8 mouse cellular contexts compared by ENCODE assay signal in genomic region chr19:10868623-10869141, GRCm38 (mm10). TPM values are rescaled to one million over a fixed set of nuclear protein-coding genes. Genes with fewer than 3 reads are reported as not detected.
DNase-seq lines count a peak whose midpoint lies in the region; ATAC-seq and TF ChIP-seq lines count a peak whose summit lies in the region.

No protein-coding gene starts in this region.

- peak overlapping the region; percentile 92 for H3K9ac ChIP-seq in heart, embryonic 14.5 days (ENCODE audit: low read length)
- H3K9ac ChIP-seq in forebrain, embryonic 15.5 days (replicated peaks): peak overlapping the region; percentile 100
- no peak overlapping the region for H3K9ac ChIP-seq in liver, embryonic 16.5 days (ENCODE audit: low read depth, low read length)

- peak overlapping the region; percentile 85 to 96 for H3K4me3 ChIP-seq in heart, embryonic 14.5 days (ENCODE audit: control insufficient read depth in 1 of 2, insufficient read depth in 1 of 2, low read depth in 1 of 2, low read length in 2 of 2)
- H3K4me3 ChIP-seq in bone marrow macrophage, adult 2 months (ENCODE audit: insufficient read depth, low read length): peak overlapping the region; percentile 60
- peak overlapping the region; percentile 97 for H3K4me3 ChIP-seq in forebrain, embryonic 15.5 days
- peak overlapping the region; percentile 55 for H3K4me3 ChIP-seq in liver, embryonic 16.5 days (ENCODE audit: low read depth, low read length)

- TF ChIP-seq POLR2A in bone marrow macrophage, adult 2 months (IDR thresholded peaks at IDR 0.05; ENCODE audit: borderline replicate concordance, low read depth, low read length): no peak

- no peaks in the 10 kb centered on the region for H3K9me3 ChIP-seq in heart, embryonic 14.5 days (ENCODE audit: control insufficient read depth, low read length)
- H3K9me3 ChIP-seq in forebrain, embryonic 15.5 days: no peaks in the 10 kb centered on the region
- no peaks in the 10 kb centered on the region for H3K9me3 ChIP-seq in liver, embryonic 16.5 days (replicated peaks; ENCODE audit: control insufficient read depth, low read length)

- peaks cover 61% of the 10 kb centered on the region for H3K36me3 ChIP-seq in heart, embryonic 14.5 days (ENCODE audit: control insufficient read depth, insufficient read depth, low read length)
- peaks cover 49% of the 10 kb centered on the region for H3K36me3 ChIP-seq in forebrain, embryonic 15.5 days
- H3K36me3 ChIP-seq in liver, embryonic 16.5 days (ENCODE audit: control insufficient read depth, insufficient read depth): peaks cover 2% of the 10 kb centered on the region; the same call in 1 of the 2 replicates

- no peak for DNase-seq in heart, postnatal 14 days
- no peak for DNase-seq in right cerebral cortex, postnatal 25 days

- ATAC-seq in heart, embryonic 14.5 days (ENCODE audit: insufficient number of reproducible peaks, insufficient read depth, low FRiP score, low read depth): peak; percentile 9; the same call in 1 of the 2 replicates
- ATAC-seq in forebrain, embryonic 15.5 days (replicated peaks): peak; percentile 36; the same call in 1 of the 2 replicates
- no peak for ATAC-seq in liver, embryonic 16.5 days (ENCODE audit: low read depth)
- no peak for ATAC-seq in CD4-positive, CD25-positive, alpha-beta regulatory T cell, adult 4 months
- no peak for ATAC-seq in inflammation-experienced regulatory T-cells, adult 6 months

- no peaks in the 10 kb centered on the region for H3K27me3 ChIP-seq in heart, embryonic 14.5 days (ENCODE audit: control insufficient read depth, insufficient read depth, low read length)
- no peaks in the 10 kb centered on the region for H3K27me3 ChIP-seq in forebrain, embryonic 15.5 days
- peaks cover 15% of the 10 kb centered on the region for H3K27me3 ChIP-seq in liver, embryonic 16.5 days (ENCODE audit: control insufficient read depth, insufficient read depth, low read depth, low read length)

- H3K4me1 ChIP-seq in heart, embryonic 14.5 days (ENCODE audit: control insufficient read depth in 2 of 2, insufficient read depth in 2 of 2, low read length in 2 of 2): peaks cover 9 to 19% of the 10 kb centered on the region in 2 experiments
- peaks cover 11% of the 10 kb centered on the region for H3K4me1 ChIP-seq in bone marrow macrophage, adult 2 months (ENCODE audit: control insufficient read depth, insufficient read depth, low read length)
- peaks cover 28% of the 10 kb centered on the region for H3K4me1 ChIP-seq in forebrain, embryonic 15.5 days
- H3K4me1 ChIP-seq in liver, embryonic 16.5 days (ENCODE audit: control insufficient read depth, low read depth, low read length): peaks cover 3% of the 10 kb centered on the region; the same call in 1 of the 2 replicates

- WGBS in heart, embryonic 14.5 days: 0% methylated on average over 17 of the region's 17 CpGs
- under 1% methylated on average over 17 of the region's 17 CpGs for WGBS in forebrain, embryonic 15.5 days
- WGBS in liver, embryonic 16.5 days (ENCODE audit: insufficient replicate concordance): 2% methylated on average over 17 of the region's 17 CpGs

- peak overlapping the region; percentile 83 for H3K4me2 ChIP-seq in heart, embryonic 14.5 days (ENCODE audit: low read length)
- peak overlapping the region; percentile 85 for H3K4me2 ChIP-seq in forebrain, embryonic 15.5 days (replicated peaks)
- peak overlapping the region; percentile 63; the same call in 1 of the 2 replicates for H3K4me2 ChIP-seq in liver, embryonic 16.5 days (ENCODE audit: low read depth, low read length)

- intact Hi-C loops in heart, postnatal 14 days (cut with DNase I): loop anchor here (2.0 kb wide), 1 partner anchor 22 kb away; no protein-coding TSS in a partner anchor

- TF ChIP-seq CTCF in bone marrow macrophage, adult 2 months (IDR thresholded peaks at IDR 0.05; ENCODE audit: low read depth, low read length): no peak

- peak overlapping the region in 1 of 2 experiments; percentile 64; a peak in 1 of 4 replicates for H3K27ac ChIP-seq in heart, embryonic 14.5 days (replicated peaks in 1 of 2; ENCODE audit: control insufficient read depth in 1 of 2, insufficient read depth in 1 of 2, low read depth in 2 of 2, low read length in 2 of 2)
- H3K27ac ChIP-seq in bone marrow macrophage, adult 2 months (ENCODE audit: insufficient read depth, low read depth, low read length): no peak overlapping the region
- peak overlapping the region; percentile 96 for H3K27ac ChIP-seq in forebrain, embryonic 15.5 days (replicated peaks)
- no peak overlapping the region for H3K27ac ChIP-seq in liver, embryonic 16.5 days (ENCODE audit: low read length)

RNA-seq across cellular contexts. Expression of gene Tmem132a, which starts 1.1 kb away (rescaled TPM):
- polyA plus RNA-seq in heart, embryonic 14.5 days (2014; fragmentation: Nextera tagmentation; extraction: Ambion mirVana): 31.6 and 37.0 TPM in 2 replicates
- 10 to 100 TPM; 18.6 to 23.6 TPM for total RNA-seq in heart, postnatal 14 days (2021)
- polyA plus RNA-seq in bone marrow macrophage, adult 2 months (2012; ENCODE audit: insufficient read depth, insufficient read length, missing spikeins): 2.1 and 3.1 TPM in 2 replicates
- 166 and 173 TPM in 2 replicates for polyA plus RNA-seq in forebrain, embryonic 15.5 days (2015; fragmentation: Nextera tagmentation; extraction: Ambion mirVana)
- polyA plus RNA-seq in liver, embryonic 16.5 days (2015; fragmentation: Nextera tagmentation; extraction: Ambion mirVana): 2.7 and 3.1 TPM in 2 replicates
- under 1 TPM in 1 of 2 experiments, not detected in 1; 0.39 TPM for polyA plus RNA-seq in CD4-positive, CD25-positive, alpha-beta regulatory T cell, adult 4 months (2017; shearing (Covaris generic))
- polyA plus RNA-seq in inflammation-experienced regulatory T-cells, adult 6 months (2017; shearing (Covaris generic)): 1 to 10 TPM in 1 of 3 experiments, under 1 TPM in 1, not detected in 1; 0.86 to 1.0 TPM

RNA-seq across cellular contexts. Expression of gene Tmem109, which starts 13.1 kb away (rescaled TPM):
- 92.4 and 94.5 TPM in 2 replicates for polyA plus RNA-seq in heart, embryonic 14.5 days (2014; fragmentation: Nextera tagmentation; extraction: Ambion mirVana)
- total RNA-seq in heart, postnatal 14 days (2021): 10 to 100 TPM; 80.3 to 85.0 TPM
- polyA plus RNA-seq in bone marrow macrophage, adult 2 months (2012; ENCODE audit: insufficient read depth, insufficient read length, missing spikeins): 75.4 and 80.6 TPM in 2 replicates
- polyA plus RNA-seq in forebrain, embryonic 15.5 days (2015; fragmentation: Nextera tagmentation; extraction: Ambion mirVana): 39.9 and 40.2 TPM in 2 replicates
- 16.9 and 20.0 TPM in 2 replicates for polyA plus RNA-seq in liver, embryonic 16.5 days (2015; fragmentation: Nextera tagmentation; extraction: Ambion mirVana)
- polyA plus RNA-seq in CD4-positive, CD25-positive, alpha-beta regulatory T cell, adult 4 months (2017; shearing (Covaris generic)): 10 to 100 TPM; 57.5 to 82.3 TPM
- polyA plus RNA-seq in inflammation-experienced regulatory T-cells, adult 6 months (2017; shearing (Covaris generic)): 10 to 100 TPM; 55.3 to 75.6 (median 64.7) TPM

RNA-seq across cellular contexts. Expression of gene Prpf19, which starts 26.3 kb away (rescaled TPM):
- polyA plus RNA-seq in heart, embryonic 14.5 days (2014; fragmentation: Nextera tagmentation; extraction: Ambion mirVana): 32.0 and 35.3 TPM in 2 replicates
- total RNA-seq in heart, postnatal 14 days (2021): 100 to 1,000 TPM; 184 to 192 TPM
- 41.4 and 51.6 TPM in 2 replicates for polyA plus RNA-seq in bone marrow macrophage, adult 2 months (2012; ENCODE audit: insufficient read depth, insufficient read length, missing spikeins)
- polyA plus RNA-seq in forebrain, embryonic 15.5 days (2015; fragmentation: Nextera tagmentation; extraction: Ambion mirVana): 42.2 and 52.4 TPM in 2 replicates
- 11.7 and 12.2 TPM in 2 replicates for polyA plus RNA-seq in liver, embryonic 16.5 days (2015; fragmentation: Nextera tagmentation; extraction: Ambion mirVana)
- 10 to 100 TPM; 10.4 to 24.8 TPM for polyA plus RNA-seq in CD4-positive, CD25-positive, alpha-beta regulatory T cell, adult 4 months (2017; shearing (Covaris generic))
- polyA plus RNA-seq in inflammation-experienced regulatory T-cells, adult 6 months (2017; shearing (Covaris generic)): 10 to 100 TPM in 2 of 3 experiments, 1 to 10 TPM in 1; 6.2 to 26.0 (median 20.2) TPM

RNA-seq across cellular contexts. Expression of gene Slc15a3, which starts 29.2 kb away (rescaled TPM):
- polyA plus RNA-seq in heart, embryonic 14.5 days (2014; fragmentation: Nextera tagmentation; extraction: Ambion mirVana): 0.46 and 0.66 TPM in 2 replicates
- total RNA-seq in heart, postnatal 14 days (2021): 1 to 10 TPM; 2.6 to 2.9 TPM
- polyA plus RNA-seq in bone marrow macrophage, adult 2 months (2012; ENCODE audit: insufficient read depth, insufficient read length, missing spikeins): 93.7 and 94.6 TPM in 2 replicates
- polyA plus RNA-seq in forebrain, embryonic 15.5 days (2015; fragmentation: Nextera tagmentation; extraction: Ambion mirVana): 0.39 and 0.42 TPM in 2 replicates
- 1.5 and 1.8 TPM in 2 replicates for polyA plus RNA-seq in liver, embryonic 16.5 days (2015; fragmentation: Nextera tagmentation; extraction: Ambion mirVana)
- polyA plus RNA-seq in CD4-positive, CD25-positive, alpha-beta regulatory T cell, adult 4 months (2017; shearing (Covaris generic)): 1 to 10 TPM; 2.0 to 4.2 TPM
- polyA plus RNA-seq in inflammation-experienced regulatory T-cells, adult 6 months (2017; shearing (Covaris generic)): 10 to 100 TPM in 1 of 3 experiments, 1 to 10 TPM in 2; 3.2 to 16.7 (median 3.3) TPM

RNA-seq across cellular contexts. Expression of gene Cd6, which starts 38.8 kb away (rescaled TPM):
- polyA plus RNA-seq in heart, embryonic 14.5 days (2014; fragmentation: Nextera tagmentation; extraction: Ambion mirVana): not detected in 2 replicates
- total RNA-seq in heart, postnatal 14 days (2021): 1 to 10 TPM in 1 of 2 experiments, under 1 TPM in 1; 0.41 to 3.6 TPM
- polyA plus RNA-seq in bone marrow macrophage, adult 2 months (2012; ENCODE audit: insufficient read depth, insufficient read length, missing spikeins): not detected in 2 replicates
- not detected in 2 replicates for polyA plus RNA-seq in forebrain, embryonic 15.5 days (2015; fragmentation: Nextera tagmentation; extraction: Ambion mirVana)
- polyA plus RNA-seq in liver, embryonic 16.5 days (2015; fragmentation: Nextera tagmentation; extraction: Ambion mirVana): 0.04 TPM in 1 of 2 replicates, not detected in the other
- polyA plus RNA-seq in CD4-positive, CD25-positive, alpha-beta regulatory T cell, adult 4 months (2017; shearing (Covaris generic)): 100 to 1,000 TPM; 464 to 904 TPM
- 100 to 1,000 TPM; 356 to 569 (median 520) TPM for polyA plus RNA-seq in inflammation-experienced regulatory T-cells, adult 6 months (2017; shearing (Covaris generic))

Comparison
In these comparisons a context has a peak if more than half of its experiments do, and no peak if none do; other contexts are left out.
1. ATAC-seq: peak in heart, embryonic 14.5 days (single experiment) and forebrain, embryonic 15.5 days (single experiment); none in liver, embryonic 16.5 days (single experiment), CD4-positive, CD25-positive, alpha-beta regulatory T cell, adult 4 months (single experiment) and inflammation-experienced regulatory T-cells, adult 6 months (single experiment).
2. Peak in every context shown above with its lines, with median percentiles within 50 percentile points of each other: H3K4me2 ChIP-seq and H3K4me3 ChIP-seq.